Mouse (Mus musculus) kidney, postnatal 0 days (tissue): ENCODE measurements around the gene Grtp1. TPM values are rescaled to one million over a fixed set of nuclear protein-coding genes. Genes with fewer than 3 reads are reported as not detected.

Experiments
- ATAC-seq: fragments of 200-750 bp; cut with Nextera tagmentation; replicated peaks from 2 replicates; pipeline ENCODE4 v1.8.0; 2017; ENCODE audit warnings: low read depth, moderate number of reproducible peaks, moderate TSS enrichment, moderate library complexity; ENCODE audit not compliant: low FRiP score
- DNase-seq: peaks from one replicate; pipeline ENCODE4 v3.0.0-alpha.2; 2016; ENCODE audit warnings: low spot score
- H3K27ac ChIP-seq: fragments of 300-500 bp; sonication (generic); 2 replicates; pipeline ENCODE4 v1.5.1; 2014; ENCODE audit warnings: mild to moderate bottlenecking
- H3K27me3 ChIP-seq: fragments of 300-500 bp; sonication (generic); 2 replicates; pipeline ENCODE4 v1.6.1; 2014; ENCODE audit warnings: low read length, mixed read lengths; ENCODE audit not compliant: insufficient read depth
- H3K36me3 ChIP-seq: fragments of 300-500 bp; sonication (generic); 2 replicates; pipeline ENCODE4 v1.6.1; 2014; ENCODE audit warnings: low read length, mixed read lengths; ENCODE audit not compliant: insufficient read depth
- H3K4me1 ChIP-seq: fragments of 300-500 bp; sonication (generic); replicated peaks from 2 replicates; pipeline ENCODE4 v1.6.1; 2014; ENCODE audit warnings: antibody characterized with exemption, low read length, mixed read lengths; ENCODE audit not compliant: insufficient read depth
- H3K4me2 ChIP-seq: fragments of 300-500 bp; sonication (generic); 2 replicates; pipeline ENCODE4 v1.6.1; 2014; ENCODE audit warnings: mild to moderate bottlenecking, low read length, moderate library complexity, mixed read lengths
- H3K4me3 ChIP-seq: fragments of 300-500 bp; sonication (generic); replicated peaks from 2 replicates; pipeline ENCODE4 v1.5.1; 2014; ENCODE audit warnings: low read depth, low read length
- H3K9ac ChIP-seq: fragments of 300-500 bp; sonication (generic); 2 replicates; pipeline ENCODE4 v1.6.1; 2014; ENCODE audit warnings: low read depth, low read length
- H3K9me3 ChIP-seq: fragments of 300-500 bp; sonication (generic); replicated peaks from 2 replicates; pipeline ENCODE4 v1.6.1; 2016; ENCODE audit warnings: low read length, inconsistent platforms, mixed read lengths
- CTCF ChIP-seq: IDR thresholded peaks from 2 replicates; pipeline ENCODE4 v1.5.1; 2016; ENCODE audit warnings: antibody characterized with exemption, low read depth, mild to moderate bottlenecking, moderate library complexity
- WGBS: fragments of 180-500 bp; shearing (Covaris S2); extraction: QIAGEN DNeasy Blood & Tissue Kit; methylation state at CpG from one replicate; pipeline ENCODE4 v1.1.7; 2014; 5-methylcytosine and 5-hydroxymethylcytosine counted together
- polyA plus RNA-seq: library from polyadenylated mRNA; unstranded; fragments of >200 nt; fragmentation: Nextera tagmentation; extraction: Ambion mirVana; gene quantifications from 2 replicates; pipeline ENCODE4 v1.2.1, GENCODE M21; 2015

The Grtp1 gene
- 25.6 and 26.8 TPM in 2 replicates for polyA plus RNA-seq

DNA sequence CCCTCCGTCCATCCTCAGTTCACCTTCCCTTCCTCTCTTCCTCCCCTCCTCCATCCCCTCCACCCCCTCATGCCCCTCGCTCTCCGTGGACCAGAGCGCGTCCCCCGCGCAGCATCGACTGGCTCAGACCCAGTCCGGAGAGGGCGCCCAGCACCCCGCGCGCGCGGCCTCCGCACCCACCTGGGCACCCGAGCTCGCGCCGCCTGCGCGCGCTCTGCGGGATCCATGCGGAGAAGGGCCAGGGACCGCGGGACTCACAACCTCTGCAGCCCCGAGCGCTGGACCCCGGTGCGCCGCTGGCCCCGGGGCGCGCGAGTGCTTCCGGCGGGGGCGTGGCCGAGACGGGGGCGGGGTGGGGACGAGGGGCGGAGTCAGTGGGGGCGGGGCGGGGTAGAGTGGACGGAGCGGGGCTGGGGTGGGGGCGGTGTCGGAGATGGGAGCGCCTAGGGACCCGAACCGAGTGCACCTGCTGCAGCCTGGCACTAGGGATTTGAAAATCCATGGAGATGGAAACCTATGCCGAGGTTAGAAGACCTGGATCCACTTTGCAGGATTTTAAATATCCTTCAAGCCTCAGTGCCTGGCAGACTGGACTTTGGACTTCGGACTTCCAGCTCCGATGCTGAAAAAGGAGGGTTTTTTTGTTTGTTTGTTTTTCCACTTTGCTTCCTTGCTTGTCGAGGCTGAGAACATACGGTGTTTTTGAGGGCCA, at the start of gene Grtp1:
Gene Grtp1 (minus strand): TSS at position 320 of the 712 bp plus-strand sequence.
- TF ChIP-seq CTCF = no peak
- Histone ChIP-seq H3K9me3 (no peaks in the 10 kb centered on the region), H3K9ac (peak within 1 kb of the TSS; percentile 66), H3K4me3 (peak within 1 kb of the TSS; percentile 73), H3K36me3 (no peaks in the 10 kb centered on the region), H3K4me1 (peaks cover 6% of the 10 kb centered on the region; the same call in 1 of the 2 replicates), H3K4me2 (peak within 1 kb of the TSS; percentile 92), H3K27ac (peak within 1 kb of the TSS; percentile 47), H3K27me3 (no peaks in the 10 kb centered on the region)
- peak; percentile 81 for ATAC-seq
- DNase-seq = peak; percentile 24
- WGBS = under 1% methylated on average over 58 of the region's 58 CpGs

GRCm38 (mm10) chr8:13244343-13244880, 44.0 kb upstream of the Grtp1 start:
- no peak overlapping the region for H3K4me2 ChIP-seq
- H3K9ac ChIP-seq = no peak overlapping the region
- no peaks in the 10 kb centered on the region for H3K36me3 ChIP-seq
- H3K27me3 ChIP-seq = no peaks in the 10 kb centered on the region
- no peaks in the 10 kb centered on the region for H3K9me3 ChIP-seq
- no peak overlapping the region for H3K27ac ChIP-seq
- TF ChIP-seq CTCF = no peak
- no peaks in the 10 kb centered on the region for H3K4me1 ChIP-seq
- ATAC-seq = no peak
- H3K4me3 ChIP-seq = no peak overlapping the region
- 87% methylated on average over 11 of the region's 11 CpGs for WGBS
- no peak for DNase-seq

DNA sequence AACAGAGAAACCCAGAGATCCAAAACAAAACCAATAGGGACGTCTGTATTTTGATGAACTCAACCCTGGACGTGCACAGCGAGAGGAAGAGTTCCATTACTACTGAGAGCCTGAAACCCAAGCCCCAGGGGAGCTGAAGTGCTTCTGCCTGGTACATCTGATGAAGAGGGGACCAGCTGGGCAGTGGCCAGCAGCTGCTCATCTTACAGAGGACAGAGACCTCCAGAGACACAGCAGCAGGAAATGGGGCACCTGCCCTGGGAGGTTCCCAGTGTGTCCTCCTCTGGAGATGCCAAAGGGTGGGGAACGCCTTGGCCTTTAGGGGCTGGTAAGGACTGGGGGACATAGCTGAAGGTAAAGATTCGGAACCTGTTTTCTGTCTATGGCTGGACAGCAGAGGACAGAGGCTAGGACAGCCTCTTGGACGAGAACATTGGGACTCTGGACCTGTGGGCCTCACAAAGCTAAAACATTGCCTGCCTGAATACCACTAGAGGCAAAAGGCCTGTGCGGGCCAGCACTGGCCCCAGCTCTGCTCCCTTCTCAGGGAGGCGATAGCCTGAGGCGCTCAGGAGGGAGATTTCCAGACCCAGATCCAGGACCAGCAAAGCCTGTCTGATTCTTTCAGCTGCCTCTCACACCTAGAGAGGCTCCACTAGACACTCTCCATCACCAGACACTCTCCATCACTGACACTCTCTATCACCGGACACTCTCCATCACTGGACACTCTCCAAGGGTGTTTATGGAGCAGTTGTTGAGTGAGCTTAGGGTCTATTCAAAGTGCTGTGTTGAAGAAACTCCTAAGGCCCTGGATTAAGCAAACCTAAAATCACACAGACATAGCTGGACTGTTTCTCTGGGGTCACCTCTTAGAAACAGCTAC, 42.8 kb upstream of the Grtp1 start:
- no peaks in the 10 kb centered on the region for H3K4me1 ChIP-seq
- H3K9me3 ChIP-seq = no peaks in the 10 kb centered on the region
- no peak for TF ChIP-seq CTCF
- H3K36me3 ChIP-seq = no peaks in the 10 kb centered on the region
- ATAC-seq (no peak), DNase-seq (no peak)
- H3K4me2 ChIP-seq = no peak overlapping the region
- no peak overlapping the region for H3K27ac ChIP-seq
- no peaks in the 10 kb centered on the region for H3K27me3 ChIP-seq
- H3K4me3 ChIP-seq = no peak overlapping the region
- no peak overlapping the region for H3K9ac ChIP-seq
- 62% methylated on average over 10 of the region's 10 CpGs for WGBS

DNA sequence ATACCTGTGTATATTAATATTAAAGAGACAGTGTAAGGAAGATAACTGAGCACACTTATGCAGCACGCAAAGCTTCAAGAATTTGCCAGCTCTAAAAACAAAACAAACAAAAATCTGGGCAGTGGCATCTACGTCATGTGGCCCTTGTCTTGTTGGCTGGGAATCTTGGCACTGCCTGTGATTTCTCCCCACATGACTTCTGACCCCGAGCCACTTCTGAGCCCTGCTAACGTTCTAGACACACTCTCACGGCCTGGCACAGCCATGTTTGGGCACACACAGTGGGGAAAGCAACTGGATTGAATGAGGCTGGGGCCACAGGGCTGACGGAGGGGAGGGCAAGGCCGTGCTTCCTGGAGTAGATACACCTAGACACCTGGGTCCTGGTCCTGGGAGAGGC, 40.3 kb upstream of the Grtp1 start:
- H3K36me3 ChIP-seq = no peaks in the 10 kb centered on the region
- H3K27me3 ChIP-seq = no peaks in the 10 kb centered on the region
- 70% methylated on average over 7 of the region's 7 CpGs for WGBS
- no peak for DNase-seq
- H3K4me3 ChIP-seq = no peak overlapping the region
- H3K4me1 ChIP-seq = no peaks in the 10 kb centered on the region
- no peak overlapping the region for H3K4me2 ChIP-seq
- ATAC-seq = no peak
- no peak for TF ChIP-seq CTCF
- H3K9me3 ChIP-seq = no peaks in the 10 kb centered on the region
- H3K9ac ChIP-seq = no peak overlapping the region
- no peak overlapping the region for H3K27ac ChIP-seq

GRCm38 (mm10) chr8:13240055-13240454, 39.6 kb upstream of the Grtp1 start:
- H3K27ac ChIP-seq = no peak overlapping the region
- no peaks in the 10 kb centered on the region for H3K36me3 ChIP-seq
- H3K27me3 ChIP-seq = no peaks in the 10 kb centered on the region
- no peak for DNase-seq
- no peak overlapping the region for H3K4me3 ChIP-seq
- ATAC-seq = no peak
- no peaks in the 10 kb centered on the region for H3K9me3 ChIP-seq
- no peaks in the 10 kb centered on the region for H3K4me1 ChIP-seq
- no peak overlapping the region for H3K4me2 ChIP-seq
- no peak for TF ChIP-seq CTCF
- 87% methylated on average over 9 of the region's 9 CpGs for WGBS
- no peak overlapping the region for H3K9ac ChIP-seq

DNA sequence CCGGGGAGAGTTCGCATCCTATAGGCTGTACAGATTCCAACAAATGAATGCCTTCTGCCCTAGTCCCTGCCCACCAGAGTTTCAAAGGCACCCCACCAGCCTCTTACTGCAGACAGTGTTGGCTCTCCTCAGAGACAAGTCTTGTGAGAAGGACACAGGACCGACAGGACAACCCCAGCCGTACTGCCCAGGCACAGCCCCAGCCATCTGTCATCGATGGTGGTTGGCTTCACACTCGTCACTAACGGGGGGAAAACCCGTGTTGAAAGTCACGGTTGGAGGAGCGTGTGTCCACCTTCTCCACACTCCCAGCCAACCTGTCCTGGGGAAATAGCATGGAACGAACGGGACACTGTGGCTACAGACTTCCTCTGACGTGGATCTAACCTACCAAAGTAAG, 34.4 kb upstream of the Grtp1 start:
- H3K4me2 ChIP-seq = no peak overlapping the region
- H3K27ac ChIP-seq = no peak overlapping the region
- H3K36me3 ChIP-seq = no peaks in the 10 kb centered on the region
- no peaks in the 10 kb centered on the region for H3K27me3 ChIP-seq
- no peak overlapping the region for H3K4me3 ChIP-seq
- no peaks in the 10 kb centered on the region for H3K4me1 ChIP-seq
- WGBS = 77% methylated on average over 13 of the region's 13 CpGs
- no peak overlapping the region for H3K9ac ChIP-seq
- no peak for TF ChIP-seq CTCF
- DNase-seq (no peak), ATAC-seq (no peak)
- H3K9me3 ChIP-seq = no peaks in the 10 kb centered on the region
